Mouse (Mus musculus) heart, postnatal 0 days (tissue): ENCODE measurements around the gene Map7d2. TPM values are rescaled to one million over a fixed set of nuclear protein-coding genes. Genes with fewer than 3 reads are reported as not detected.

Experiments used
- ATAC-seq: fragments of 200-750 bp; cut with Nextera tagmentation; 2 replicates; pipeline ENCODE4 v1.8.0; 2017; ENCODE audit warnings: low read depth, moderate number of reproducible peaks, moderate library complexity; ENCODE audit not compliant: insufficient read depth
- DNase-seq: peaks from one replicate; pipeline ENCODE4 v3.0.0-alpha.2; 2016; ENCODE audit warnings: low spot score
- H3K27ac ChIP-seq: fragments of 300-500 bp; sonication (generic); 2 replicates; pipeline ENCODE4 v1.5.1; 2014; ENCODE audit warnings: low read depth, mild to moderate bottlenecking
- H3K27me3 ChIP-seq: fragments of 300-500 bp; sonication (generic); 2 replicates; pipeline ENCODE4 v1.6.1; 2014; ENCODE audit warnings: low read length, mixed read lengths; ENCODE audit not compliant: control insufficient read depth, insufficient read depth
- H3K36me3 ChIP-seq: fragments of 300-500 bp; sonication (generic); replicated peaks from 2 replicates; pipeline ENCODE4 v1.6.1; 2014; ENCODE audit warnings: low read length, mixed read lengths; ENCODE audit not compliant: control insufficient read depth, insufficient read depth
- H3K4me1 ChIP-seq: fragments of 300-500 bp; sonication (generic); 2 replicates; pipeline ENCODE4 v1.6.1; 2014; ENCODE audit warnings: antibody characterized with exemption; ENCODE audit not compliant: control insufficient read depth, insufficient read depth
- H3K4me2 ChIP-seq: fragments of 300-500 bp; sonication (generic); 2 replicates; pipeline ENCODE4 v1.6.1; 2014; ENCODE audit warnings: low read depth, mild to moderate bottlenecking, low read length, moderate library complexity
- H3K4me3 ChIP-seq: fragments of 300-500 bp; sonication (generic); 2 replicates; pipeline ENCODE4 v1.5.1; 2014; ENCODE audit warnings: low read depth, low read length
- H3K9ac ChIP-seq: fragments of 300-500 bp; sonication (generic); replicated peaks from 2 replicates; pipeline ENCODE4 v1.6.1; 2014; ENCODE audit warnings: low read depth, low read length, mixed read lengths
- H3K9me3 ChIP-seq: fragments of 300-500 bp; sonication (generic); replicated peaks from 2 replicates; pipeline ENCODE4 v1.6.1; 2016; ENCODE audit warnings: low read length; ENCODE audit not compliant: control insufficient read depth
- CTCF ChIP-seq: IDR thresholded peaks from 2 replicates; pipeline ENCODE4 v1.5.1; 2016; ENCODE audit warnings: antibody characterized with exemption, control low read depth, low read depth
- EP300 ChIP-seq: IDR thresholded peaks from 2 replicates; pipeline ENCODE4 v1.6.1; 2016; ENCODE audit warnings: antibody characterized with exemption, low read depth
- WGBS: fragments of 180-500 bp; shearing (Covaris S2); extraction: QIAGEN DNeasy Blood & Tissue Kit; methylation state at CpG from one replicate; pipeline ENCODE4 v1.1.7; 2014; 5-methylcytosine and 5-hydroxymethylcytosine counted together
- polyA plus RNA-seq: library from polyadenylated mRNA; unstranded; fragments of >200 nt; fragmentation: Nextera tagmentation; extraction: Ambion mirVana; gene quantifications from 2 replicates; pipeline ENCODE4 v1.2.1, GENCODE M21; 2015
- total RNA-seq: library from RNA; depleted of rRNA; stranded (reverse); fragments of >200 nt; gene quantifications from 2 replicates; pipeline ENCODE4 v1.2.3, GENCODE M21; 2014; ENCODE audit warnings: low replicate concordance; rRNA removed

The Map7d2 gene
- total and polyA plus RNA-seq, 2 experiments from 2014 or later, result 0.04 to 0.53 TPM

DNA sequence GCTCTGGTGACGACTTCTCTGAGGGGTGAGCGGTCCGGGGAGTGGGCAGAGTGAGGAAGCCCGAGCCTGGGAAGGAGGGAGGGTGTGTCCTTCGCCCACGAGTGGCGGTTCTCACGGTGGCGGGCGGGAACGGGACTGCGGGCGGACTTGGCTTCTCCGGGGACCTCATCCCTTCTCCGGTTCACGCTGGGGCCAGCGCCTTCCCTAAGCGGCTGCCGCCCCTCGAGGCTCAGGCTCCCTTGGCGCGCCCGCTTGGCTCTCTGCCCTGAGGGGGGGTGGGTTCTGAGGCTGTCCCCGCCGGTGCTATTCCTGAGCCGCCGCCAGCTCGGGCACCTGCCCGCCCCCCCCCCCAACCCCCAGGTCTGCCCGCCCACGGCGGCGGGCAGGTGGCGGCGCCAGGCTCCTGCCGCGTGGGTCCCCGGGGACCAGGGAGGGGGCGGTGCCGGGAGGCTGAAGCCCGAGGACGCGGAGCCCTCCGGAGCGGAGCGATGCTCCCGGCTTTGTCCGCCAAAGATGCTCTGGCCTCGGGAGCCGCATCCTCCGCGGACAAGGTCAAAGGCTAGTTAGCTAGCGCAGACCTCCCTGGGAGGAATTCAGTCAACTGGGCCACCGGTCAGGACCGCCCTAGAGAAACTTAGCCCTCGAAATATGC, 118.6 kb downstream of the Map7d2 start:
- H3K36me3 ChIP-seq, result no peaks in the 10 kb centered on the region
- TF ChIP-seq EP300 (no peak), CTCF (no peak)
- no peaks in the 10 kb centered on the region for H3K9me3 ChIP-seq
- H3K27me3 ChIP-seq, result no peaks in the 10 kb centered on the region
- WGBS, result 9% methylated on average over 38 of the region's 56 CpGs
- H3K9ac ChIP-seq, result peak overlapping the region; percentile 66
- peak; percentile 59 for ATAC-seq
- no peaks in the 10 kb centered on the region for H3K4me1 ChIP-seq
- peak overlapping the region; percentile 69 for H3K4me3 ChIP-seq
- DNase-seq, result no peak
- H3K4me2 ChIP-seq, result peak overlapping the region; percentile 78
- peak overlapping the region; percentile 82 for H3K27ac ChIP-seq

GRCm38 (mm10) chrX:159541936-159542335, 127.6 kb downstream of the Map7d2 start:
- no peaks in the 10 kb centered on the region for H3K27me3 ChIP-seq
- ATAC-seq (no peak), DNase-seq (no peak)
- H3K4me1 ChIP-seq, result no peaks in the 10 kb centered on the region
- WGBS, result 76% methylated on average over 18 of the region's 18 CpGs
- no peak overlapping the region for H3K4me3 ChIP-seq
- no peak for TF ChIP-seq CTCF
- TF ChIP-seq EP300, result no peak
- no peaks in the 10 kb centered on the region for H3K36me3 ChIP-seq
- no peak overlapping the region for H3K27ac ChIP-seq
- no peak overlapping the region for H3K4me2 ChIP-seq
- no peak overlapping the region for H3K9ac ChIP-seq
- no peaks in the 10 kb centered on the region for H3K9me3 ChIP-seq

- TF ChIP-seq CTCF (no peak), EP300 (no peak)
- no peak overlapping the region for H3K4me3 ChIP-seq
- no peaks in the 10 kb centered on the region for H3K4me1 ChIP-seq
- WGBS, result 84% methylated on average over 5 of the region's 5 CpGs
- no peak for DNase-seq
- H3K27ac ChIP-seq, result no peak overlapping the region
- H3K4me2 ChIP-seq, result no peak overlapping the region
- no peaks in the 10 kb centered on the region for H3K36me3 ChIP-seq
- H3K9me3 ChIP-seq, result no peaks in the 10 kb centered on the region
- no peaks in the 10 kb centered on the region for H3K27me3 ChIP-seq
- no peak overlapping the region for H3K9ac ChIP-seq
- ATAC-seq, result no peak
Measured at GRCm38 (mm10) chrX:159547093-159547492, 132.7 kb downstream of the Map7d2 start.

Other genes starting within 250 kb of the Map7d2 start
- gene Rps6ka3, start 204.3 kb upstream of the Map7d2 start, total RNA-seq, result 31.4 and 32.5 TPM in 2 replicates
- 3.6 and 5.5 TPM in 2 replicates for gene Rps6ka3, start 204.3 kb upstream of the Map7d2 start, polyA plus RNA-seq
- gene Eif1ax, start 42.4 kb upstream of the Map7d2 start, total RNA-seq, result 17.5 and 23.6 TPM in 2 replicates
- 84.3 and 96.7 TPM in 2 replicates for gene Eif1ax, start 42.4 kb upstream of the Map7d2 start, polyA plus RNA-seq
- gene Bclaf3, start 112.1 kb downstream of the Map7d2 start, total RNA-seq, result 1.1 and 2.3 TPM in 2 replicates
- gene Bclaf3, start 112.1 kb downstream of the Map7d2 start, polyA plus RNA-seq, result 5.7 and 6.1 TPM in 2 replicates
- gene Sh3kbp1, start 212.7 kb downstream of the Map7d2 start, total RNA-seq, result 203 and 255 TPM in 2 replicates
- gene Sh3kbp1, start 212.7 kb downstream of the Map7d2 start, polyA plus RNA-seq, result 231 and 279 TPM in 2 replicates